Mouse (Mus musculus) large intestine, adult 2 months (tissue): ENCODE measurements around the gene Exoc2. TPM values are rescaled to one million over a fixed set of nuclear protein-coding genes. Genes with fewer than 3 reads are reported as not detected.

Experiments
- DNase-seq: peaks from one replicate; pipeline ENCODE4 v3.0.0-alpha.2; 2012; ENCODE audit warnings: low read depth, low spot score
- WGBS: fragments of 180-500 bp; shearing (Covaris S2); methylation state at CpG from one replicate; pipeline ENCODE4 v1.1.7; 2018; 5-methylcytosine and 5-hydroxymethylcytosine counted together
- polyA plus RNA-seq: library from polyadenylated mRNA; depleted of rRNA; stranded (reverse); fragments of >200 nt; gene quantifications from 2 replicates; pipeline ENCODE4 v1.2.3, GENCODE M21; 2012

Exoc2 gene
- polyA plus RNA-seq, 1 experiment, result 5.4 TPM

DNA sequence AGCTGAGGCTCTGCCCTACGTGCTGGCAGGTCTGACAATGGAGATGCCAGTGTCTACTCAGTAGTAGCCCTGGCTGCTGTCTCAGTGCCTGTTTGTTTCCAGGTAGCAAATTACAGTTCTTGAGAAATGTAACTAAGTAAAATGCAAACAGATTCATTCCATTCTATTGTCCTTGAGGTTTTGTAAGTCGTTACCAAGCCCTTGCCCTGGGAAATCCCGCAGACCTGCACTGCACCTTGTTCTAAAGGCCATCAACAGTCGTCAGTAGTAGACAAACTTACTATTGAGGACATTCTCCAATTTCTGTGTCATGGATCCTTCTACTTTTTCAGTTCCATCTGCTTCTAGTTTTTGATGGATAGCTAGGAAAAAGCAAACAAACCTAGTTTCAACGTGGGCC, 63.0 kb downstream of the Exoc2 start:
- DNase-seq, result no peak
- WGBS, result 68% methylated on average over 5 of the region's 5 CpGs

DNA sequence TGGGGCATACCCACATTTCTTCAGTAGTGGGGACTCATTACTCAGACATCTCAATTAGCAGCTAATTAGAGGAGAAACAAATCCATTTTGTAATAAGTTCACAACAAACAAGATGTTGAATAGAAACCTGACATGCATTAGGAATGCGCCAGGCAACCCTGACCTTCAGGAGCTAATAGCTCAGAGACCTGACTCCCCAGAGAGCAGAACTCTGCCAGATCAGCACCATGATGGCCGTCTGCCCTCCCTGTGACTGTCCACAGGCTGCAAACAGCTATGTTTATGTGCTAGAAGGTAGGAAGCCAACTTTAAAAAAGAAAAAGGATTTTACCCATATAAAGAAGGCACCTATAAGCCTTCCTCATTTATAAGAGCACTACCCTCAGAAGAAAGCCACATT, 71.6 kb downstream of the Exoc2 start:
- WGBS, result 86% methylated on average over 2 of the region's 2 CpGs
- DNase-seq, result no peak

DNA sequence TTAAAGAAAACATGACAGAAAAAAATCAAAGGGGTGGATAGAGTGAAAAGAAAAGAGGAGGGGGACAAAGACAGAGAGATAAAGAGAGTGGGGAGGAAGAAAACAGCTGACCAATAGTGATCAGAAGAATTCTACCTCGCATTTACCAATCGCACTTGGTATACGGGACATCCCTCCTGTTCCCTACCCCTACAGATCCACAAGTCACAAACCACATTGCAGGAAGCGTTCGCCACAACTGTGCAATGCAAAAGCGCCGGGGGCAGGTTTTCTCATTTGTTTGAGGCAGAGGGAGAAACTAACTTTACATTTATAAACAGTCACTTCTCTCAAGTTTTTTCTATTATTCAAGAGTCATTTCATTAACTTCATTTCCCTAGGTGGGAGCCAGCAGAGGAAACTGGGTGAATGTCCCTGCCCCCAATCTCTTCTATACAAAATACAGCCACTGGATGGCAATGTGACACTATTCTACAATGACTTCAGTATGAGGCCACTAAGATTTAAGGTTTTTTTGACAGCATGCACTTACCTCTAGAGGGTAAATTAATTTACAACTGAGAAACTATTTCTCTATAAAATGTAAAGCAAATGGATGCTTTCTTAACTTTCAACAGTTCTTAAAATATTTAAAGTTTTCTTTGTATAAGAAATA, 72.4 kb downstream of the Exoc2 start:
- 85% methylated on average over 7 of the region's 7 CpGs for WGBS
- no peak for DNase-seq

DNA sequence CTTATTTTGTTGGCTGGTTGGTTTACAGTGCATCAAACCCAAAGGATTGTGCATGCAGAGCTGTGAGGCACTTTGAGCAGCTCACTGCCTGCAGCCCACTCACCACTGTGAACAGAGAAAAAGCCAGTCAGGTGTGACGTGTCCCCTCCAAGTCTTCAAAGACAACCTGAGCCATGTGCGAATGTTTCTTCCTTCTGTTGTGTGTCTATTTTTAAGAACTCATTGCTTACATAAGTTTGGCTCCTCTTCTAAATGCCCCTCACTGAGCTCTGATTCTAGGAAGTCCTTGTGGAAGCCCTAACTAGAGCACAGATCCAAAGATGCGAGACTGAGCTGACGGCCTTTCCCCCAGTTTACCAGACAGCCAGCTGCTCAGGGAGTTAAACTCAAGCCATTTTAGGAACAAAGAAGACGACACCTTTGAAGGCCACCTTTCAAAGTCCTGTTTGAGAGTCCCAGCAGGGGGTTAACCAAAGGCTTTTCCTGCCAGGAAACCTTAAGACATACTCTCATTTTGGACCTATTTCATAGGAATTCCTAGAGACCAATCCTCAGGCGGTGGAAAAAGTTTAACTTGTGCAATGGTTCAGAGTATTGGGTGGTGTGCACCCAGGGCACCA, 79.8 kb downstream of the Exoc2 start:
- 73% methylated on average over 6 of the region's 6 CpGs for WGBS
- no peak for DNase-seq

DNA sequence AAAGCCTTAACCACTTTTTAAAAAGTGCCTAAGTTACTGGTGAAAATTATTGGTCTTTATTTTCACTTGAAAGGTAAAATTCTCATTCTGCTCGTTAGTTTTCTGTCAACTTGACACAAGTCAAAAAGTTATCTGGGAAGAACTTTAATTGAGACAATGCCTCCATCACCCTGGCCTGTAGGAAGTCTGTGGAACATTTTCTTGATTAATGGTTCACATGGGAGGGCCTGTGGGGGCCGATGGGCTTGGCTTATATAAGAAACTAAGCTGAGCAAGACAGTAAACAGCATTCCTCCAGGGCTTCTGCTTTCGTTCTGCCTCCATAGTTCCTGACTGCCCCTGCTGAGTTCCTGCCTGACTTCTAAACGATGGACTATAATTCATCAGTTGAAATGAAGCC, 81.6 kb downstream of the Exoc2 start:
- DNase-seq, result no peak
- 71% methylated on average over 4 of the region's 4 CpGs for WGBS

DNA sequence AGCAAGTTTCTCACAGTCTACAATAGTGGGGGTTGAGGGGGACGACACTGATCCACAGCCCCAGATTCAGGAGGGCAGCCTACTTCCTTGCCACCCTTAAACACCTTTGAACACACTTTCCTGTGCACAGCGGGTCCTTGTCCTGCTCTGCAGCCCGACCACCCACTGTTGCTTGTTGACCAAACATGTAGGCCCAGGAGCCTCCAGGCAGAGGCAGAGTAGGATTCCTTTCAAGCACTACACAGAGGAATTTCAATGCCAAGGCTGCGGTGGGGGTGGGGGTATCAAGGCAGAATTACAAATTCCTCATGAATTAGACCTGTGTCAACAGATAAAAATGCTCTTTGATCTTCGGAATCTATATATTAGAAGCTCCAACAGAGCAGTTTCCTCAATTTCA, 82.7 kb downstream of the Exoc2 start:
- DNase-seq, result no peak
- 72% methylated on average over 5 of the region's 5 CpGs for WGBS

DNA sequence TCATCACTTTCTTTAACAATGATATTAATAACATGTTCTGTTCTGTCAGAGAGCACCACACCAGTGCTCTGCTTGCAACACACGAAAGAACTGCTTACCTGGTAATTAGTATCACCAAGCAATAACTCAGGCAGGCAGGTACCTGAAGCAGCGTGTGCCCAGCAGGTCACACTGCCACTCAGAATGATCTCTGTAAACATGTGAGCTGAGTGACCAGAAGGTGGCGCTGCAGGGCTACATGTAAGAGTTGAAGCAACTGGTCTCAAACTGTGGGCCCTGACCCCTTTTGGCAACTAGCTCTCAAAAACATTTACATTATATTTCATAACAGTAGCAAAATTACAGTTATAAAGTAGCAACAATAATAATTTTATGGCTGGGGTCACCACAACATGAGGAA, 85.4 kb downstream of the Exoc2 start:
- WGBS, result 20% methylated on average over 3 of the region's 3 CpGs
- DNase-seq, result peak; percentile 18

DNA sequence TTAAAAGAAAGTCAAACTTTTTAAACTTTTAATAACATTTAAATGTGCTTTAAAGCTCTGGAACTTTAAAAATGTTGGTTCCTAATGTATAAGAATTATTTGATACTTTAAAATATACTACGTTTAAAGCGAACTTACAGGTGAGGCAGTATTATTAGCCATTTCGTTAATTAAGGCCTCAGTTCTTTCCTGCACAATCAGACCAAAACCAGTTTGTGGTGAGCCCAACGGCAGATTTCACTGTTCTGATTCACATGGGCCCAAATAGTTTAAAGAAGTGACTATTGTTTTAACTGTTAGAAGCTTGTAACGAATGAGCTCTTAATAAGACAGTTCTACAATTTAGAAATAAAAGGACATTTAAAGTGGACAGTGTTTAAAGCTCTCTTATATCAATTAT, 93.6 kb downstream of the Exoc2 start:
- WGBS, result 96% methylated on average over 5 of the region's 5 CpGs
- no peak for DNase-seq

DNA sequence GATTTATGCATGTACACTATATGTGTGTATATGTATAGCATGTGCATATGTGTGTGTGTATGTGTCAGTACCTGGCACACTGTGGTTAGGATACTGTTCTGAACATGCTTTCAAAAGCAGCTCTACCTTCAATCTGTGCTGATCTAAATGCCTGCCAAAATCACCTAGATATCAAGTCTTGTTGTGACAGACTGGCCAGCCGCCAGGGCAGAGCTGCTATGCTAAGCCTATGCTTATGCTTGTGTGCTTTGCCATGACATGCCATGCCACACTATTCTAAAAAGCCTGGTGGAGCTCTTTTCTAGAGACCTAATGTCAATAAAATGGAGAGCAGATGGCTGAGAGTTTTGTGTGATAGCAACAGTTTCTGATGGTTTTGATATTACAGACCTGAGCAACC, 94.0 kb downstream of the Exoc2 start:
- 96% methylated on average over 1 of the region's 1 CpGs for WGBS
- DNase-seq, result no peak

DNA sequence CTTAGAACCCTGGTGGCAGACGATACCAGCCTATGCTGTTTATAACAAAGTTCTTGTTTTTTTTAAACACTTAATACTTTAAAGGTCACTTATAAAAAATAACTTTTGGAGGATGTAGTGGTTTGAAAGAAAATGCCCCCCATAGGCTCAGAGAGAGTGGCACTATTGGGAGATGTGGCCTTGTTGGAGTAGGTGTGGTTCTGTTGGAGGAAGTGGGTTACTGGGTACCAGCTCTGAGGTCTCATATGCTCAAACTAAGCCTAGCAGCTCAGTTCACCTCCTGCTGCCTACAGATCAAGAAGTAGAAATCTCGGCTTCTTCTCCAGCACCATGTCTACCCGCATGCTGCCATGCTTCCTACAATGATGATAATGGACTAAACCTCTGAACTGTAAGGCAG, 98.1 kb downstream of the Exoc2 start:
- 90% methylated on average over 3 of the region's 3 CpGs for WGBS
- DNase-seq, result no peak

DNA sequence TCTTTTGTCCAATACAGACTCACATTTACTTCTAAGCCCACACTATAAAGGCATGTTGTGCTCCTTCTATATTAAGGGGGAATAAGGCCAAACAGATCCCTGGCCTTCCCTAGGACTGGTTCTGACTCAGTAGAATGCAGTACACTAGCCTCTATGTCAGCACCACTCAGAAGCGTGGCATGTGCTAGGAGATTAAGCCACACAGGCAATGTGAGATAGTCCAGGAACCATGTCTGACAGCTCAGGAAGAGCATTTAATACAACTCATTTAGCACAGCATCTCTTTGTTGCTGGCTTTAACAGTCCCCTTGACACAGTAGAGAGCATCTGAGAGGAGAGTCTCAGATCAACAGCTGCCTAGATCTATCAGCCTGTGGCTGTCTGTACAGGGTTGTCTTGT, 100.4 kb downstream of the Exoc2 start:
- DNase-seq, result no peak
- WGBS, result 81% methylated on average over 1 of the region's 1 CpGs

DNA sequence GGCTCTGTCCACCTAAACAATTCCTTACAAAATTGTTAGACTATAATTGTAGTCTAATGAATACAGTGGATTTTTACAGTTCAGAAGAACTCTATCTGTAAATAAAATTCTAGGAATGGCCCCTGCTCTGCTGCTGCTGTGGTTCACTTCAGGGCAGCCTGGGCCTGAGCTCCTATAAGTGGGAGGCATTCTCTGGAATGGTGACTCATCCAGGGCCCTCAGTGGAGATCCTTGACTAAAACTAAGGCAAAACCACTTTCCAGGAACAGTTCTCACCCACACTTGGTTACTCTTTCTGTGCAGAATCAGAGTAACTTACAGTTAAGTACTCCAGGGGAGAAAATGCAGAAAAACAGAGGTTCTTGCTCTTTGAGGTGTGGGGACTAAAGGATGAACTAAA, 108.4 kb downstream of the Exoc2 start:
- no peak for DNase-seq

DNA sequence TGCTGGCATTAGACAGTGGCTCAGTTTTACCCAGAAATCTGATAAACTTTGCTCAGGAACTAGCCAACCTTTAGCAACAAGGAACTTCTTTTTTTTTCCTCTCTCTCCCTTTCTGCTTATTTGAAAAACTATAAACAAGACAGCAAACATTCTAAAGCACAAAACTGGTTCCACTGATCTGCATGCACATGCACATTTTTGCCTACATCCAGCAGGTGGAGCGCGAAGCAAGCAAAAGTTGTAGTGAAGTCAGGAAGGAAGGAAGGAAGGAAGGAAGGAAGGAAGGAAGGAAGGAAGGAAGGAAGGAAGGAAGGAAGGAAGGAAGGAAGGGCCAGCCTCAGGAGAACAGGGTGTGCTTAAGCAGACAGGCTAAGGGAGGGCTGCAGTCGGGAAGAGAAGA, 109.9 kb downstream of the Exoc2 start:
- DNase-seq, result no peak
- 87% methylated on average over 3 of the region's 3 CpGs for WGBS

DNA sequence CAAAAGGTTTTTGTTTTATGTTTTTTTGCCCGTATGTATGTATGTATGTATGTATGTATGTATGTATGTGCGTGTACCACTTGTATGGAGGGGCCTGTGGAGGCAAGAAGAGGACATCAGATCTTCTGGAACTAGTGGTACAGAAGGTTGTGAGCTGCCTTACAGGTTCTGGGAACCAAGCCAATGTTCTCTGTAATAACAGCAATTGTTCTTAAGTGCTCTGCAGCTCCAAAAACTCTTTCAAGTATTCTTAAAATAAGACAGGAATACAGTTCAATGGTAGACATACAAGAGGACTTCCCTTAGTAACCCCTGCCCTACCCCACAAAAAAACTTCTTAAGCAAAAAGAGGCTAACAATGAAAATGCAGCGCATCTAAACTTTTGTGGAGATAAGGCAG, 115.5 kb downstream of the Exoc2 start:
- WGBS, result 89% methylated on average over 3 of the region's 3 CpGs
- no peak for DNase-seq

DNA sequence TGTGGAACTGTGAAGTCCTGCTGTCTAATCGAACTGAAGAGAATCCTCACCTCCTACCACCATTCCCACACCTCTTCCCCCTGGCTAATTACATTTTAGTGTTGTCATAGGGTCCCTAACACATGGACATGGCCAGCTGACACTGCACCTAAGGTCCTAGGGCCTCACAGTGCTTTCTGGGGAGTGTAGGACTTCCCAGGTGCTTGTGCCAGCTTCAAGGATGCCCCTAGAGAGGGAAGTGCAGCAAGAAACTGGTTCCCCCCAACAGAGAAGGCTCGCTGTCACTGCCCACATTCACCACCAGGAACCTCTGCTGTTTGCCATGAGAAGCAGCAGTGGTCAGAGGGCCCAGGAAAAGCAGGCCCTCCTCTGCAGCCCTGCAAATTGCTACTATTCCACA, 123.2 kb downstream of the Exoc2 start:
- WGBS, result 75% methylated on average over 2 of the region's 2 CpGs

DNA sequence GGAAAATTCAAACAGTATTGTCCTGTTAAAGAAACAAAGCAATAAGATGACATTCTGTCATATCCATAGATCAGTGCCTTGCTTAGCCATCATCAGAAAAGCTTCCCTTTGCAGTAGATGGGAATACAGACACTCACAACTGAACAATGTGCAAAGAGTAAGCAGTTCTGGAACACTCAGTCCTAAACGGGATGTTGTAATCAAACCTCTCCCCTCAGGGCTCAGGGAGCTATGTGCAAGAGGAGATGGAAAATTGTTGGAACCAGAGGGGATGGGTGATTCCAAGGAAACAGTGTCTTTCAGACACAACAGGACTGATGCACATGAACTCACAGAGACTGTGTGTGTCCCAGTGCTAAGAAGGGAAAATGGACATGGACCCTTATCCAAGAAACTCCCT, 125.9 kb downstream of the Exoc2 start:
- DNase-seq, result no peak
- 53% methylated on average over 1 of the region's 1 CpGs for WGBS

More for the DNA sequence above, 123.2 kb downstream of the Exoc2 start:
- DNase-seq, result no peak

DNA sequence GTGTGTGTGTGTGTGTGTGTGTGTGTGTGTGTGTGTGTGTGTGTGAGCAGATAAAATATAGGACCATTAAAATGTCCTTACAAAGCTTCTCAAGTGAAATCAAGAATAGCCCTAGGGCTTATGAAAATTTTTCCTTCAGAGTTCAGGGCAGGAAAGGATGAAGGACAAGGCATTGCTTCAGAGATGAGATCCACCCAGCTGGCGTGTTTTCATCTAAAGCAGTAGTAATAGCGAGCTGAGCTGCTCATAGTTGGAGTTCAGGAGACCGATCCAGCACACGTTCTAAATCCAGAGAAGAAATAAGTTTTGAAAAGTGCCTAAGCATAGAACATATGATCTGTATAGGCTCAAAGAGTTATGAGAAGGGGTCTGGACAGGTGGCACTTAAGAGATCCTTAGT, 127.4 kb downstream of the Exoc2 start:
- WGBS, result 87% methylated on average over 4 of the region's 4 CpGs
- no peak for DNase-seq

DNA sequence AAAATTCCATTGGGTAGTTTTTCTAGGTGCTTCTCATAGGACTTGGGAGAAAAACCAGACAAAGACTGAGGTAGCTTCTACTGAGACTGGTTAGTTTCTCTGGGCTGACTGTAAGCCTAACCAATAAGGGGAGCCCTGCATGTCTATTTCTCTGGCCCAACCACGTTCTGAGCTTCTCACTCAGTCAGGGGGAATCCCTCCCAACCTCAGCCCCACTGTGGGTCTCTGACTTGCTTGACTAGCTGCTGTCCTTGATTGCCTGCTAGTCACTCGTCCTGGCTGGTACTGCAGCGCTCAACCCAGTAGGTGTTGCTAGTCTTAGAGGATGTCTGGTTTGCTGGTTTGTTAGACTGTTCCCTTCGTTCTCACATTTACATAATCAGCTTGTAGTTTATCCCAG, 130.8 kb downstream of the Exoc2 start:
- 92% methylated on average over 4 of the region's 4 CpGs for WGBS
- no peak for DNase-seq

DNA sequence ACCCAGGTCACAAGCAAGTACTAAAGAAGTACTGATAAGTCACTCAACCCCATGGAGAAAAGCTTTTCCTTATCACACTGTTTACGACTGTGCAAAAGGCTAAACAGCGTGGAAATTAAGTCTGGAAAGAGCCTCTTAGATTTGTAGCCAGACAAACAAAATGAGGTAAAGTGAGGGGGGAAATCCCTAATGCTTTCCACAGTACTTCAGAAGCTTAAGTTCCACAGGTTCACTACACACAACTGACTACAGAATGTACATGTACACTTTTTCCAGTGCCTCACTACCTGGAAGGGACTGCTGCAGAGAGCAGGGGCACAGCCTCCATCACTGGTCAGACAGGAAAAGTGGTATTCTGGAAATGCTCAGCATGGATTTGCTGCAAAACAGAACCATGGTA, 132.1 kb downstream of the Exoc2 start:
- WGBS, result 64% methylated on average over 2 of the region's 2 CpGs
- no peak for DNase-seq

DNA sequence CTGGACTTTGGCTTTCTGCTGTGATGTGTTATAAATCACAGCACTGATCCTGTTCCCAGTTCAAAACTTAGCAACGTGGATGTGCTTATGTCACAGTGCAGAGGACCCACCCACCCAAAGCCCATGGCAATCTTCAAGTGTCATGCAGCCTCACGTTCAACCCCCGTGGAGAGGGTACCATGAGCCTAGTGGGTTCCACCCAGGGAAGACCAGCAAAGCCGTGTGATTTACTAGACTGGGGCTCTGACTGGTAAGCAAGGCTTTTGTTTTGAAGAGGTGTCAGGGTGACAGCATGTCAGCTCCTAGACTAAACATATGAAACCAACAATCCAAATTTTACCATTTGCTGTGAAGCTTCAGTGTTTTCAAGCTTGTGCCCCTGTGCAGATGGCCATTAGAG, 132.6 kb downstream of the Exoc2 start:
- no peak for DNase-seq

DNA sequence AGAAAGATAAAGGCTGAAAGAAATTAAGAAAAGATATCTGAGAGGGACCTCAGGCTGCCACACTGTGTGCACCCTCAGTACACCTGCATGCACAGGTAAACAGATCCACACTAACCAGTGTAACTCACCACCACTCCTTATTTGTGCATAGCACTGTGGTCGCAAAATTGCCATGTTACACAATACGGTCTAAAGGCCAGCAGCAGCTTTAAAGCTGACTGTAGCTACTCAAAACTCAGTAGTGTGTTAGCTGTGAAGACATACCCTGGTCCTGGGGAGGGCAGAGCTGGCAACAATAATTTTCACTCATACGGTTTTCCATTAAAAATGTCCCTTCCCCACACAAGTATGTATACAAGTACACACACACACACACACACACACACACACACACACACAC, 133.2 kb downstream of the Exoc2 start:
- 78% methylated on average over 3 of the region's 3 CpGs for WGBS
- no peak for DNase-seq

More for the DNA sequence above, 132.6 kb downstream of the Exoc2 start:
- 72% methylated on average over 4 of the region's 4 CpGs for WGBS

DNA sequence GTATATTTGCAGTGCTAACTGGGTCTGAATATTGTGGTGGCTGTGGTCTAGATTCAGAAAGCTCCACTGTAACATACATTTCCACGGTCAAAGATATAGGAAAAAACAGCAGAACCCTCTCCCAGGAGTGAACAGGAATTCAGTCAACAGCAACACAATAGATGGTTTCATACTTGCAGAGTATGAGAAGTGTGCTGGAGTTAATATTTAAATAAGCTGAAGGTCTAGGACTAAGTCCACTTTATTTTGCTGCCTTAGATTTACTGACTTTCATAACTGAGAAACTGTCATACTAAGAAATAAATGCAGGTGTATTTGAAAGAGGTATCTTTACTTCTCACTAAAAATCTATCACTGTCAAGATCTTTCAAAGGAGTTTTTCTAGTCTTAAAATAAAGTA, 137.6 kb downstream of the Exoc2 start:
- 40% methylated on average over 1 of the region's 1 CpGs for WGBS
- DNase-seq, result no peak
